Mouse (Mus musculus) NIH3T3 (cell line): ENCODE measurements around the gene Elmo3.
A peak's percentile ranks its signal among the peaks of the same experiment; 100 is the strongest.

Experiments used
- DNase-seq: peaks from one replicate; pipeline ENCODE4 v3.0.0-alpha.2; 2012; ENCODE audit warnings: low read depth

Gene Elmo3

DNA sequence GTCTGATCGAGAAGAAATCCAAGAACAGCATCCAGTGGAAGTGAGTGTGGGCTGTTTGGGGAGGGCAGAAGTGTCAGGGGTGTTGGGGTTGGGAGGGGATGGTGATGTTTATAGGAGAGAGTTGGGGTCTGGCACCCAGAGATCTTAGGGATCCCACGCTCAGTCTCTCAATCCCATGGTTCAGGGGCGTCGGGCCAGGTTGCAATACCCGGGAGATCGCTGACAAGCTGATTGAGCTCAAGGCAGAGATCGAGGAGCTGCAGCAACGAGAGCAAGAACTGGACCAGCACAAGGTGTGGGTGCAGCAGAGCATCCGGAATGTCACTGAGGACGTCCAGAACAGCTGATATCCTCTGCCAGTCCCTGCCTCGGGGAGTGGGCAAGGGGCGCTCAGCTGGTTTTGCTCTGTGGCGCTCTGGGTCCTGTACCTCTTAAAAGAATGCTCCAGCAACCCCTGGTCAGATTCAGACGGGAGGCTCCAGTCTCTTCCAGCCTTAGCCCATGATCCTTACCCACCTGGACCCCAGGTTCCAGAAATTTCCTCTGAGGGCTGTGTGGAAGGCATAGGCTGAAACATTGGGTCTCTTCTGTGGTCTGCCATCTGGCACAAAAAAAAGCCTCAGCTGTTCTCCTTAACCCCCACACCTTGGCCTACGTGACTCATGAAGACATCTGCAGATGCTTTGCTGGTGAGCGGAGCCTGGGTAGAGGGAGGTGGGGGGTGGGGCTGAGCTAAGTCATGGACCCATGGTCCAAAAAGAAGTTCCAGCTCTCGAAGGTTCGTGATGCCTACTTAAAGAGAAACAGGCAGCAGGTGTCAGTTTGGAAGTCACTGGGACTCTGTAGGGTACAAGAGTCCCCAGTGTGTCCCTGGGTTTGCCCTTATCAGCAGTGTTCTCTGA, 6.8 kb upstream of the Elmo3 start:
- peak; percentile 73 for DNase-seq

DNA sequence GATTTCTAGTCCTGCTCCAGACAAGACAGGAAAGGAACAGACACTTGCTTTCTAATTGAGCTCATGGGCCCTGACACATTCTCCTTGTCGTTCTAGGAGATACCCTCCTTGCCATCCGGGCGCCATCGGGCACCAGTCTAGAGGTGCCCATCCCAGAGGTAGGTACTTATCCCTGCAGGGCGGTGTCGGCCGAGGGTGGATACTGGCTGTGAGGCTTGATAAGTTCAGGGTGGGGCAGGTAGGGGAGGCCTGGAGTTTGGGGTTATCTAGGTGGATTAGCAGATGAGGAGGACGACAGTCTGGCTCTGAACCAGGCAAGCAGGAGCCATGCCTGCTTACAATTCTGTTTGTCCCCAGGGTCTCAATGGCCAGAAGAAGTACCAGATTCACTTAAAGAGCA, 5.4 kb upstream of the Elmo3 start:
- no peak for DNase-seq

DNA sequence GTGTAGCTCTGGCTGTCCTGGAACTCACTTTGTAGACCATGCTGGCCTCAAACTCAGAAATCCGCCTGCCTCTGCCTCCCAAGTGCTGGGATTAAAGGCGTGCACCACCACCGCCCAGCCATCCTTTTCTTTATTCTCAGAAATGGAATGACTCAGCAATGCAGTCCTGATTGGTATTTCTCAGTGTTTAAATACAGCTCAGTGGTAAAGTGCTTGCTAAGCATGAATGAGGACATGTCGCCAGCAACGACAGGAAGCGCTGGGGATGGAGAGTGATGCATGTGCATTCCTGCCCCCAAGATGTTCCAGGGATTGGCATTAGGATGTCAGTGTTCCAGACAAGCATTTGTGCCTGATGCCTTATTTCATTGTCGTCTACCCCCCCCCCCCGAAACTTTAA, 2.0 kb upstream of the Elmo3 start:
- peak; percentile 33 for DNase-seq

DNA sequence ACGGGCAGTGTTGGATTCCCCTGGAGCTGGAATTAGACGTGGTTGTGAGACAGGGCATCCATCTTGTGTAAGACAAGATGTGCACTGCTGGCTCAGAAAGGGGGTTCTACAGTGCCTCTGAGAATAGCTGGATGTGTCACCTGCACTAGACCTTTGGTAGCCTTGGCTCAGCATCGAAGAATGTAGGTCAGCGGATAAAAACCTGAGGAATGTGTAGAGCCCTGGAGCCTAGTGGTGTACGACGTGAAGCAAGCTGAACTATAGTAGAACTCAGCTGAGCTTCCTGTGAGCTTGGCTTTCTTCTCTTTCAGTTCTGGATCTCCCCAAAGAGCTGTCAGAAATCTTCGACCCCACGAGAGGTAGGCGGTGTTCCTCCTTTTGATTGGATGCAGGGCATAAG, 1.5 kb upstream of the Elmo3 start:
- DNase-seq: no peak

- DNase-seq: peak; percentile 61
These were observed 833 bp upstream of the Elmo3 start for GRCm38 (mm10) chr8:105304325-105305210.

GRCm38 (mm10) chr8:105306146-105306691, 818 bp downstream of the Elmo3 start:
- no peak for DNase-seq

DNA sequence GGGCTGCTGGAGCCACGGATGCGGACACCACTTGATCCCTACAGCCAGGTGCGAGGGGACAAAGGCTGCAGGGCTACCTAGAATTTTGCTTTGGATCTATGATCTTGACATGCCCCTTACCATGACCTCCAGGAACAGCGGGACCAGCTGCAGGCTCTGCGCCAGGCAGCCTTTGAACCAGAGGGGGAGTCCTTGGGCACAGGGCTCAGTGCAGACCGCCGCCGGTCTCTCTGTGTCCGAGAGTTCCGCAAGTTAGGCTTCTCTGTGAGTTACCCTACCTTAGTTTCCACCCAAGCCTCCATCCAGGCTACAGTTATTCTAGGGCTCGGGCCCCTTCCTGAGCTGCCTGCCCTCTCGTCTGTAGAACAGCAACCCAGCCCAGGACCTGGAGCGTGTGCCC, 2.3 kb downstream of the Elmo3 start:
- no peak for DNase-seq

DNA sequence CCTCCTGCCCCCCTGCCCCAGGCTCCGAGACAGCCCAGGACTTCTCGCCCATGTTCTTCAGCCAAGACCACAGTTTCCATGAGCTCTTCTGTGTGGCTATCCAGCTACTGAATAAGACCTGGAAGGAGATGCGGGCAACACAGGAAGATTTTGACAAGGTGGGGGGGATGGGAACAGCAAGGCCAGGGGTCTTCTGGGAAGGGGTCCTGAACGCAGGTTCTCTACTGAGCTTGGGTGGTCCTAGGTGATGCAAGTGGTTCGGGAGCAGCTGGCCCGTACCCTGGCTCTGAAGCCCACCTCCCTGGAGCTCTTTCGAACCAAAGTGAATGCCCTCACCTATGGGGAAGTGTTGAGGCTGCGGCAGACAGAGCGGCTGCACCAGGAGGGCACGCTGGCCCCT, 3.0 kb downstream of the Elmo3 start:
- no peak for DNase-seq

DNA sequence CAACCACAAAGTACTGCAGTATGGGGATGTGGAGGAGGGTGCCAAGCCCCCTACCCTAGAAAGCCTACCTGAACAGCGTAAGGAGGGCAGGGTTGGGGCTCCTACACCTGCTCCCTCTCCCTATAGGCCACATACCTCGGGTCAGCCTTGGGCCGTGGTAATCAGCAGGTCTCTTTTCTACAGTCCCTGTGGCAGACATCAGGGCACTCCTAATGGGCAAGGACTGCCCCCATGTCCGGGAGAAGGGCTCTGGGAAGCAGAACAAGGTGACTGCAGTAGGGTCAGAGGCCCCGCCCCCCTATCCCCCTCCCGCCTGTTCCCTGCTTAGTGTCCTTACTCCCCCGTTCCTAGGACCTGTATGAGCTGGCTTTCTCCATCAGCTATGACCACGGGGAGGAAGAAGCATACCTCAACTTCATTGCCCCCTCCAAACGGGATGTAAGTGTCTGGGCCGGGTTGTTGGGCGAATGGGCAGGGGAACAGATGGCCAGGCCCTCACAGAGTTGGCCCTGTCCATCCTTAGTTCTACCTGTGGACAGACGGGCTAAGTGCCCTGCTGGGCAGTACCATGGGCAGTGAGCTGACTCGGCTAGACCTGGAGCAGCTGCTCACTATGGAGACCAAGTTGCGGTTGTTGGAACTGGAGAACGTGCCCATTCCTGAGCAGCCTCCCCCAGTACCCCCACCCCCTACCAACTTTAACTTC, 3.9 kb downstream of the Elmo3 start:
- no peak for DNase-seq

DNA sequence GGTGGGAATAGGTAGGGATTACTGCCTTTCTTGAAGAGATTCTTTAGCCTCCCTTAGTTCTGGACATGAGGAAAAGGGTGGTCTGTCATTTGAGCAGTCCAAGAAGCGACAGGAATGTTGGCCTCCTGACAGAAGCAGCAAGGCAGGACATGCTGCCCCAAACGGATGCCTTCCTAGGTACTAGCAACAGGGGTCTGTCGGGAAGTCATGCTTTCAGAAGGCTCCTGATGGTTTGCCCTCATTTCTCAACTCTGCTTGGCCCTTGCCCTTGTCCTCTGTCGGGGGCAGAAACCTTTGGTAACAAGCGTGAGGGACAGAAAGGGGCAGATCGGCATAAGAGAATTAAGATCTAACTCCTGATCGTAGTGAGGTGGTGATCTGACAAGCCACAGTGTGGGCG, 4.7 kb downstream of the Elmo3 start:
- DNase-seq: no peak

DNA sequence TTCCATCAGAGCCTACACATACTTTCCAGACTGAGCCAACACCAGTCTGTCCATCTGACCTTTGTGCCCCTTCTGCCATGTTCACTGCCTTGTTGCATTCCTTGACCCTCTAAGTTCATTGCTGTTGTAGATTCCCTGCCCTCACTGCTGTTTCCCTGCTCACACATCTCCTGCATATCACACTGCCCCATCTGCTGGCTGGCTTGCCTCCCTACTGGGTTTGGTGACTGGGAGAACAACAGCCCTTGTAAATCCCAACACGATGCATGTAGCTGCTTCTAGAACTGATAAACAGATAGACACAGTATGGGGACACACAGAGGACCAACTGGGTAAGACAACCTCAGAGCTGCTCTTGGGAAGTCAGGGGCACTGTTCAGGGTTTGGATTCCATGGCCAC, 6.3 kb downstream of the Elmo3 start:
- DNase-seq: no peak

- no peak for DNase-seq
These were observed 7.6 kb downstream of the Elmo3 start for GRCm38 (mm10) chr8:105312891-105313481.

DNA sequence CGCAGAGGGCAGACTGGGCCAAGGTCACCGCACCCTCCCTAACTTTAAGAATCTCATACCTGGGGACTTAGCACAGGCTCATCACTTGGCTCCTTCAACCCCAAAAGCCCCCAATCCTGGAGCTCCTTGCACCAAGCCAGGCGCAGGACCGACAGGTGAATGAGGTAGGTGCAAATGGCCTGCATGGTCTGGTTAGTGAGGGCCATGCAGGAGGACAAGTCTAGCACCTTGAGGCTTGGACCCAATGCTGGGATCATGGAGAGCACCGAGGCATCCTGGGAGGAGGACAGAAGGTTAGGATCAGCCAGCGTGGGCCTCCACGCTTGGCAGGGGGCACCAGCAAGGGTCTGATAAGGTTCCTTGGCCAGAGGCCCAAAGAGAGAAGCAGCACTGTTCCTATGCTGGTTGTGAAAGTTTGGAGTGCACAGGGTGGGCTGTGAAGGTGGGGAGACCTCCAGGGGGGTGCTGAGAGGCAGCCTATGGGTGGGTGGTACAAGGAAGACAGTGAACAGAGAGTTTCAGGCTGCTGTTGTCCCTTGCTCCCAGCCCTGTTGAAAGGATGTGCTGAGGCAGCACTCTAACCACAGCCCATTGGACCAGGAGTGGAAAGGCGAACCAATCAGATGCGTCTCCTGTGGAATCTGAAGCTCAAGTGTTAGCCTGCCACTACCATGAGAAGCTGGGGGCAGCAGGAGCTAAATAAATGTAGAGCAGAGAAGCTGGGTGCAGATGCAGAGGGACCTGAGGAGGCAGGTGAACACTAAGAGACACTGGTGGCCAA, 8.4 kb downstream of the Elmo3 start:
- no peak for DNase-seq

- DNase-seq: no peak
These were observed 9.8 kb downstream of the Elmo3 start for GRCm38 (mm10) chr8:105315073-105315769.

GRCm38 (mm10) chr8:105317941-105318340, 12.5 kb downstream of the Elmo3 start:
- DNase-seq: no peak

- no peak for DNase-seq
These were observed 13.3 kb downstream of the Elmo3 start for GRCm38 (mm10) chr8:105318662-105319190.

DNA sequence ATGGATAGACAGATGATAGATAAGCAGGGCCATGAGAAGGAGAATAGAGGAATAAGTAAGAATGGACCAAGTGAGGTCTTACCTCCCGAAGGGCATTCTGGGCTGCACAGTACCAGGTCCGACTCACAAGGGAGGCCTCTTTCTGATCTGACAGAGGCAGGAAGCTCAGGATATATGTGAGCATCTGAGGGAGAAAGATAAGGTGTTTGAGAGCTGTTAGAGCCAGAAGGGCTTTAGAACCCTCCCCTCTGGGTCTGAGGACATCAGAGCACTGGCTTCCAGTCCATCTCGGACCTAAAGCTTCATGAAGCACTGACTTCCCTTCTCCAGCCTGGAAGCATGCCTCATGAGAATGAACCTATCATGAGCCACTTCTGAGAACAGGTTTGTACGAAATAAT, 17.8 kb downstream of the Elmo3 start:
- DNase-seq: no peak

GRCm38 (mm10) chr8:105325641-105326093, 20.3 kb downstream of the Elmo3 start:
- peak; percentile 32 for DNase-seq

GRCm38 (mm10) chr8:105326141-105326672, 20.8 kb downstream of the Elmo3 start, which contains the start of the genes Lrrc29 and Tmem208:
Gene Lrrc29 (minus strand): TSS chr8:105326278.
Gene Tmem208 (plus strand): TSS chr8:105326354.
- DNase-seq: peak; percentile 98
